Mouse (Mus musculus) limb, embryonic 14.5 days (tissue): ENCODE data around the gene Copz1. TPM values are rescaled to one million over a fixed set of nuclear protein-coding genes. Genes with fewer than 3 reads are reported as not detected.
"Not testable (repeated sequence)": the region's sequence is repeated elsewhere in the genome, so short reads cannot be mapped to it uniquely, and the experiment has no call there.

Source experiments
- ATAC-seq: fragments of 200-750 bp; cut with Nextera tagmentation; 2 replicates; pipeline ENCODE4 v1.8.0; 2017; ENCODE audit warnings: low read depth, moderate number of reproducible peaks, moderate TSS enrichment; ENCODE audit not compliant: low FRiP score
- DNase-seq: peaks from one replicate; pipeline ENCODE4 v3.0.0-alpha.2; 2015; ENCODE audit warnings: low spot score
- H3K27ac ChIP-seq: fragments of 300-500 bp; sonication (generic); replicated peaks from 2 replicates; pipeline ENCODE4 v1.5.1; 2014; ENCODE audit warnings: low read depth, mild to moderate bottlenecking, low read length, moderate library complexity, mixed read lengths
- H3K27me3 ChIP-seq: fragments of 300-500 bp; sonication (generic); 2 replicates; pipeline ENCODE4 v1.6.1; 2014; ENCODE audit warnings: low read length, mixed read lengths; ENCODE audit not compliant: control insufficient read depth, insufficient read depth
- H3K36me3 ChIP-seq: fragments of 300-500 bp; sonication (generic); 2 replicates; pipeline ENCODE4 v1.6.1; 2014; ENCODE audit warnings: mild to moderate bottlenecking, low read length, moderate library complexity, mixed read lengths; ENCODE audit not compliant: control insufficient read depth, insufficient read depth
- H3K4me1 ChIP-seq: fragments of 300-500 bp; sonication (generic); 2 replicates; pipeline ENCODE4 v1.6.1; 2014; ENCODE audit warnings: antibody characterized with exemption, low read length, mixed read lengths; ENCODE audit not compliant: control insufficient read depth, insufficient read depth
- H3K4me2 ChIP-seq: fragments of 300-500 bp; sonication (generic); replicated peaks from 2 replicates; pipeline ENCODE4 v1.6.1; 2014; ENCODE audit warnings: low read depth, mild to moderate bottlenecking, low read length, moderate library complexity; ENCODE audit not compliant: severe bottlenecking
- H3K4me3 ChIP-seq: fragments of 300-500 bp; sonication (generic); replicated peaks from 2 replicates; pipeline ENCODE4 v1.5.1; 2014; ENCODE audit warnings: low read length
- H3K9ac ChIP-seq: fragments of 300-500 bp; sonication (generic); 2 replicates; pipeline ENCODE4 v1.6.1; 2014; ENCODE audit warnings: mild to moderate bottlenecking, low read depth, low read length, moderate library complexity; ENCODE audit not compliant: severe bottlenecking
- H3K9me3 ChIP-seq: fragments of 300-500 bp; sonication (generic); 2 replicates; pipeline ENCODE4 v1.6.1; 2016; ENCODE audit warnings: low read length; ENCODE audit not compliant: control insufficient read depth
- POLR2A ChIP-seq: fragments of 200-500 bp; IDR thresholded peaks from 2 replicates; pipeline ENCODE4 v1.8.0; 2012; ENCODE audit warnings: inconsistent platforms, mild to moderate bottlenecking, moderate library complexity, borderline replicate concordance; ENCODE audit not compliant: insufficient read depth, insufficient read length; ENCODE audit errors: extremely low read depth
- WGBS: fragments of 180-500 bp; shearing (Covaris S2); extraction: QIAGEN DNeasy Blood & Tissue Kit; methylation state at CpG from one replicate; pipeline ENCODE4 v1.1.7; 2014; 5-methylcytosine and 5-hydroxymethylcytosine counted together
- polyA plus RNA-seq, 2 experiments: library from polyadenylated mRNA; depleted of rRNA in 1 of 2; stranded (reverse) in 1 of 2; unstranded in 1 of 2; fragments of >200 nt; fragmentation: Nextera tagmentation in 1 of 2; extraction: Ambion mirVana in 1 of 2; gene quantifications; 2 replicates each; pipeline versions ENCODE4 v1.2.1 to v1.2.3; 2012 to 2014

The Copz1 gene
- polyA plus RNA-seq, 2 experiments: 200 to 292 TPM

- Histone ChIP-seq H3K36me3 (no peaks in the 10 kb centered on the region), H3K4me2 (no peak overlapping the region), H3K4me1 (peaks cover 5% of the 10 kb centered on the region), H3K4me3 (no peak overlapping the region), H3K9me3 (no peaks in the 10 kb centered on the region), H3K27ac (no peak overlapping the region), H3K9ac (no peak overlapping the region), H3K27me3 (no peaks in the 10 kb centered on the region)
- DNase-seq (no peak), ATAC-seq (no peak)
- TF ChIP-seq POLR2A: no peak
- 82% methylated on average over 4 of the region's 4 CpGs for WGBS
Observed at GRCm38 (mm10) chr15:103268903-103269302, 3.6 kb upstream of the Copz1 start.

- not testable (repeated sequence) for H3K4me2 ChIP-seq, H3K4me3 ChIP-seq, H3K27me3 ChIP-seq, H3K9me3 ChIP-seq, H3K9ac ChIP-seq, ATAC-seq, H3K36me3 ChIP-seq, DNase-seq, H3K27ac ChIP-seq
- H3K4me1 ChIP-seq: peaks cover 24% of the 10 kb centered on the region
- 97% methylated on average over 3 of the region's 3 CpGs for WGBS
Observed at GRCm38 (mm10) chr15:103275943-103276342, 3.4 kb downstream of the Copz1 start.

- TF ChIP-seq POLR2A: no peak
- Histone ChIP-seq H3K9ac (no peak overlapping the region), H3K4me2 (no peak overlapping the region), H3K4me3 (no peak overlapping the region), H3K36me3 (peaks cover 8% of the 10 kb centered on the region), H3K27me3 (no peaks in the 10 kb centered on the region), H3K4me1 (peaks cover 26% of the 10 kb centered on the region), H3K27ac (no peak overlapping the region), H3K9me3 (no peaks in the 10 kb centered on the region)
- ATAC-seq: no peak
- 25% methylated on average over 7 of the region's 7 CpGs for WGBS
- no peak for DNase-seq
Observed at GRCm38 (mm10) chr15:103277949-103278348, 5.4 kb downstream of the Copz1 start.

GRCm38 (mm10) chr15:103279750-103280149 is 7.2 kb downstream of the Copz1 start:
- Histone ChIP-seq H3K4me1 (peaks cover 18% of the 10 kb centered on the region), H3K9me3 (no peaks in the 10 kb centered on the region), H3K9ac (no peak overlapping the region), H3K27me3 (no peaks in the 10 kb centered on the region), H3K4me3 (no peak overlapping the region), H3K4me2 (no peak overlapping the region), H3K36me3 (peaks cover 10% of the 10 kb centered on the region), H3K27ac (no peak overlapping the region)
- no peak for ATAC-seq
- WGBS: 55% methylated on average over 3 of the region's 3 CpGs
- TF ChIP-seq POLR2A: no peak
- no peak for DNase-seq

- Histone ChIP-seq H3K4me1 (peaks cover 29% of the 10 kb centered on the region), H3K9ac (no peak overlapping the region), H3K36me3 (peaks cover 10% of the 10 kb centered on the region), H3K9me3 (no peaks in the 10 kb centered on the region), H3K4me3 (no peak overlapping the region), H3K4me2 (no peak overlapping the region), H3K27me3 (no peaks in the 10 kb centered on the region), H3K27ac (no peak overlapping the region)
- DNase-seq (no peak), ATAC-seq (no peak)
- TF ChIP-seq POLR2A: no peak
- 48% methylated on average over 3 of the region's 3 CpGs for WGBS
Observed at GRCm38 (mm10) chr15:103280817-103281464, 8.4 kb downstream of the Copz1 start.
